Mouse (Mus musculus) bone marrow, adult 2 months (tissue): ENCODE results near the gene Olfr1019. TPM values are rescaled to one million over a fixed set of nuclear protein-coding genes. Genes with fewer than 3 reads are reported as not detected.

Experiments used
- H3K27ac ChIP-seq: fragments of 200-500 bp; 2 replicates; pipeline ENCODE4 v1.5.1; 2012; ENCODE audit warnings: low read depth, mild to moderate bottlenecking, control low read depth, inconsistent platforms, low read length; ENCODE audit not compliant: control insufficient read depth, poor library complexity, insufficient read depth
- H3K4me1 ChIP-seq: fragments of 200-500 bp; 2 replicates; pipeline ENCODE4 v1.6.1; 2011; ENCODE audit warnings: low read length; ENCODE audit not compliant: control insufficient read depth, insufficient read depth
- H3K4me3 ChIP-seq: fragments of 200-500 bp; replicated peaks from 2 replicates; pipeline ENCODE3; 2011; ENCODE audit warnings: mild to moderate bottlenecking, low read depth, low read length, control low read depth; ENCODE audit not compliant: control insufficient read depth
- CTCF ChIP-seq: fragments of 200-500 bp; IDR thresholded peaks from 2 replicates; pipeline ENCODE4 v1.5.1; 2011; ENCODE audit warnings: low read length, control low read depth; ENCODE audit not compliant: control insufficient read depth, insufficient read depth
- POLR2A ChIP-seq: fragments of 200-500 bp; IDR thresholded peaks from 2 replicates; pipeline ENCODE4 v1.6.1; 2011; ENCODE audit warnings: low read depth, mild to moderate bottlenecking, control low read depth, low read length, borderline replicate concordance; ENCODE audit not compliant: control insufficient read depth
- WGBS: fragments of 180-500 bp; shearing (Covaris S2); methylation state at CpG from one replicate; pipeline ENCODE4 v1.1.7; 2018; 5-methylcytosine and 5-hydroxymethylcytosine counted together
- polyA plus RNA-seq: library from polyadenylated mRNA; stranded (reverse); fragments of >200 nt; gene quantifications from 2 replicates; pipeline ENCODE4 v1.2.4, GENCODE M21; 2011; ENCODE audit warnings: low replicate concordance; ENCODE audit not compliant: missing spikeins, insufficient read depth, insufficient read length

Olfr1019 gene
- not detected in 2 replicates for polyA plus RNA-seq

- TF ChIP-seq CTCF (no peak), POLR2A (no peak)
- H3K27ac ChIP-seq, result no peak within 1 kb of the TSS
- no peak within 1 kb of the TSS for H3K4me3 ChIP-seq
These were observed at the start of gene Olfr1019 for GRCm38 (mm10) chr2:85845383-85845782. Gene Olfr1019, minus strand, starts transcription at chr2:85845483.

DNA sequence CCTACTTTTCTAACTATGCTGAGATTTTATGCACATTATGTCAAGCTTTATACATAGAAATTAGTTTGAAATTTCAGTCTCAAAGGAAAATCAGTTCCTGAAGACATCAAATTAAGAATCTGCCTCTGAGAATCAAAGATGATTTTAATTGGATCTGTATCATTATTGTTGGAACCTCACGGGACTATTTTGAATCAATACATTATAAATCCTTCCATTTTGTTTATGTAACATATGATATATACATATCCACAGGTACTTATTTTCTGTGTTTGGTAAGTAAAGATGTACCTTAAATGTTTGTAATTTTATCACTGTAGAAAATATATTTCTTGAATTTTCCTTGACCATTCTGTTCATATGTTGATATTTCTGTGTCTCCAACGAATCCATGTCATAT lies 40.1 kb upstream of the Olfr1019 start, which contains the start of gene Olfr1023:
Gene Olfr1023 (plus strand): TSS at position 301 of the 400 bp plus-strand sequence.
- Histone ChIP-seq H3K4me3 (no peak within 1 kb of the TSS), H3K4me1 (no peaks in the 10 kb centered on the region), H3K27ac (no peak within 1 kb of the TSS)
- WGBS, result 63% methylated on average over 2 of the region's 2 CpGs
- TF ChIP-seq CTCF (no peak), POLR2A (no peak)

More at GRCm38 (mm10) chr2:85845383-85845782, at the start of gene Olfr1019:
- H3K4me1 ChIP-seq, result no peaks in the 10 kb centered on the region

DNA sequence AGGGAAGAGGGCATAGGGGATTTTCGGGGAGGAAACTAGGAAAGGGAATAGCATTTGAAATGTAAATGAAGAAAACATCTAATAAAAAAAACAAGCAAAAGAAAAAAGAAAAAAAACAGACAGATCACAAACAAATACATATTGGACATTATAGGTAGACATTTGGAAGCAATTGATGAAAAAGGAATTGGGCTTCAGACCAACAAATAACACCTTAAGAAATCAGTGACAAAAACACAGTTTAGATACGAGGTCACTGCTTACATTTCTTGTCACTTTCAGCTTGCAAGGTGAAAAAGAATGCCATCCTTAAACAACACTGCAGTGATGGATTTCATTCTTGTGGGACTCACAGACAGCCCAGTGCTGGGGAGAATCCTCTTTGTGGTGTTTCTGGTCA lies 23.0 kb upstream of the Olfr1019 start, which contains the start of gene Olfr1022:
Gene Olfr1022 (plus strand): TSS at position 301 of the 400 bp plus-strand sequence.
- H3K4me1 ChIP-seq, result no peaks in the 10 kb centered on the region
- no peak within 1 kb of the TSS for H3K27ac ChIP-seq
- WGBS, result 44% methylated on average over 2 of the region's 2 CpGs
- H3K4me3 ChIP-seq, result no peak within 1 kb of the TSS
- TF ChIP-seq POLR2A (no peak), CTCF (no peak)

- H3K4me1 ChIP-seq, result no peaks in the 10 kb centered on the region
- no peak within 1 kb of the TSS for H3K27ac ChIP-seq
- 62% methylated on average over 1 of the region's 1 CpGs for WGBS
- TF ChIP-seq POLR2A (no peak), CTCF (no peak)
- H3K4me3 ChIP-seq, result no peak within 1 kb of the TSS
These were observed 1.4 kb upstream of the Olfr1019 start, which contains the start of gene Olfr1020 for GRCm38 (mm10) chr2:85846730-85847129. Gene Olfr1020, plus strand, starts transcription at chr2:85847030.

- H3K4me3 ChIP-seq, result no peak within 1 kb of the TSS
- TF ChIP-seq CTCF (no peak), POLR2A (no peak)
- no peaks in the 10 kb centered on the region for H3K4me1 ChIP-seq
- no peak within 1 kb of the TSS for H3K27ac ChIP-seq
These were observed 27.1 kb downstream of the Olfr1019 start, which contains the start of gene Olfr1018 for GRCm38 (mm10) chr2:85818179-85818578. Gene Olfr1018, plus strand, starts transcription at chr2:85818479.

DNA sequence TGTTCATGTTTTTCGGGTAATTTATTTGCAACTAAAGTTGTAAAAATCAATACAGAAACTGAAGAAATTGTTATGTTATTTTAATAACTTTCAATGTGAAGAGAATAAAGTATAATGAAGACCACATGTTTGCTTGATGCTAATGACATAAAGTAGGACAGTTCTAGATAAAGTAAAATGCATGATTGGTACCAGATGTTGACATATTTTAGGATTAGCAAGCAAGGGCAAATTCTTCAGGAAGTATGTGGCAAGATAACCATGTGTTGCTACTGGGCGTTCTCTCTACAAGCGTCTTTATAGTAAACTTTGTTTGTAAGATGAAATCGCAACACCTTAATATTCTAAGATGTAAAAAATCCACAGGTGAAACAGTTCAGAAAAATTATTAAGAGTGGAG lies 40.8 kb downstream of the Olfr1019 start:
- 83% methylated on average over 4 of the region's 4 CpGs for WGBS
- H3K4me1 ChIP-seq, result no peaks in the 10 kb centered on the region
- TF ChIP-seq POLR2A (no peak), CTCF (no peak)
- no peak overlapping the region for H3K4me3 ChIP-seq
- no peak overlapping the region for H3K27ac ChIP-seq

GRCm38 (mm10) chr2:85802444-85802843 lies 42.8 kb downstream of the Olfr1019 start, which contains the start of gene Olfr1016:
Gene Olfr1016, minus strand, starts transcription at chr2:85802544.
- no peak within 1 kb of the TSS for H3K4me3 ChIP-seq
- no peaks in the 10 kb centered on the region for H3K4me1 ChIP-seq
- H3K27ac ChIP-seq, result no peak within 1 kb of the TSS
- TF ChIP-seq POLR2A, result no peak
- TF ChIP-seq CTCF, result no peak
- WGBS, result 76% methylated on average over 2 of the region's 2 CpGs

- 64% methylated on average over 2 of the region's 2 CpGs for WGBS
- Histone ChIP-seq H3K27ac (no peak overlapping the region), H3K4me3 (no peak overlapping the region), H3K4me1 (no peaks in the 10 kb centered on the region)
- TF ChIP-seq POLR2A (no peak), CTCF (no peak)
These were observed 53.0 kb downstream of the Olfr1019 start for GRCm38 (mm10) chr2:85792331-85792730.

Other genes with a start within 250 kb of the Olfr1019 start
- not detected in 2 replicates for gene Olfr1000, start 233.6 kb downstream of the Olfr1019 start, polyA plus RNA-seq
- not detected in 2 replicates for gene Olfr1002, start 194.8 kb downstream of the Olfr1019 start, polyA plus RNA-seq
- not detected in 2 replicates for gene Olfr154, start 181.0 kb downstream of the Olfr1019 start, polyA plus RNA-seq
- gene Olfr1006, start 166.7 kb downstream of the Olfr1019 start, polyA plus RNA-seq, result not detected in 2 replicates
- not detected in 2 replicates for gene Olfr1008, start 156.1 kb downstream of the Olfr1019 start, polyA plus RNA-seq
- not detected in 2 replicates for gene Olfr1009, start 130.1 kb downstream of the Olfr1019 start, polyA plus RNA-seq
- not detected in 2 replicates for gene Olfr1012, start 82.7 kb downstream of the Olfr1019 start, polyA plus RNA-seq
- gene Olfr1013, start 78.4 kb downstream of the Olfr1019 start, polyA plus RNA-seq, result not detected in 2 replicates
- 0.52 TPM in 1 of 2 replicates, not detected in the other for gene Olfr1014, start 72.8 kb downstream of the Olfr1019 start, polyA plus RNA-seq
- gene Olfr1015, start 63.5 kb downstream of the Olfr1019 start, polyA plus RNA-seq, result not detected in 2 replicates
- gene Olfr1016, start 42.9 kb downstream of the Olfr1019 start, polyA plus RNA-seq, result not detected in 2 replicates
- gene Olfr1018, start 27.0 kb downstream of the Olfr1019 start, polyA plus RNA-seq, result not detected in 2 replicates
- not detected in 2 replicates for gene Olfr1020, start 1.5 kb upstream of the Olfr1019 start, polyA plus RNA-seq
- gene Olfr1022, start 23.1 kb upstream of the Olfr1019 start, polyA plus RNA-seq, result not detected in 2 replicates
- gene Olfr1023, start 40.2 kb upstream of the Olfr1019 start, polyA plus RNA-seq, result not detected in 2 replicates
- gene Olfr1024, start 59.6 kb upstream of the Olfr1019 start, polyA plus RNA-seq, result not detected in 2 replicates
- gene Olfr1025-ps1, start 69.7 kb upstream of the Olfr1019 start, polyA plus RNA-seq, result not detected in 2 replicates
- not detected in 2 replicates for gene Olfr1026, start 76.1 kb upstream of the Olfr1019 start, polyA plus RNA-seq
- not detected in 2 replicates for gene Olfr1028, start 105.0 kb upstream of the Olfr1019 start, polyA plus RNA-seq
- not detected in 2 replicates for gene Olfr1029, start 128.4 kb upstream of the Olfr1019 start, polyA plus RNA-seq
- gene Olfr1030, start 133.8 kb upstream of the Olfr1019 start, polyA plus RNA-seq, result 0.65 TPM in 1 of 2 replicates, not detected in the other
- not detected in 2 replicates for gene Olfr1031, start 144.8 kb upstream of the Olfr1019 start, polyA plus RNA-seq
- gene Olfr1032, start 160.1 kb upstream of the Olfr1019 start, polyA plus RNA-seq, result not detected in 2 replicates
- not detected in 2 replicates for gene Olfr1033, start 175.2 kb upstream of the Olfr1019 start, polyA plus RNA-seq
- not detected in 2 replicates for gene Olfr1034, start 200.4 kb upstream of the Olfr1019 start, polyA plus RNA-seq
- not detected in 2 replicates for gene Olfr1036, start 228.5 kb upstream of the Olfr1019 start, polyA plus RNA-seq
- gene Olfr1037, start 241.9 kb upstream of the Olfr1019 start, polyA plus RNA-seq, result not detected in 2 replicates